Mouse (Mus musculus) left cerebral cortex, adult 9 months (tissue): ENCODE data around the gene Ifitm6.
"Not testable (repeated sequence)": the region's sequence is repeated elsewhere in the genome, so short reads cannot be mapped to it uniquely, and the experiment has no call there.

Experiments used
- DNase-seq, 2 experiments: peaks; one replicate each; pipeline ENCODE4 v3.0.0; 2022; ENCODE audit warnings: low spot score in 2 of 2

The Ifitm6 gene

GRCm38 (mm10) chr7:141017824-141018223, at the start of gene Ifitm6:
Gene Ifitm6, minus strand, starts transcription at chr7:141017924.
- DNase-seq, result not testable (repeated sequence)

DNA sequence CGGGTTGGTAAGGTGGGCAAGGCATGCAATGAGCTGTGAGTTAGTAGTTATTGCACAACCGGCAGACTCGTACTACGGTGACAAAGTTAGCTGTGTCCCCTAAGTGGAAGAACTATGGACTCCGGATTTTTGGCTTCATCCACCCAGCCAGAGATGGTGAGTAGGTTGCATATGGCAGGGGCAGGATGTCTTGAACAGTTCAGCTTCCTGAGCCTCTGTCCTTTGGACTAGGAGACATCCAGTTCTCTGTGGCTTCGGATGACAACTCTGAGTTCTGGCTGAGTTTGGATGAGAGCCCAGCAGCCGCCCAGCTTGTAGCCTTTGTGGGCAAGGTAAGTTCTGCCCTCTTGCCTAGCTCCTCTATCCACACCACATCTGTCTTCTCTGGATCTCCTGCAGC, 46.9 kb upstream of the Ifitm6 start:
- no peak for DNase-seq

- DNase-seq, result no peak
Observed at GRCm38 (mm10) chr7:141064175-141064574, 46.5 kb upstream of the Ifitm6 start.

- no peak for DNase-seq
Observed at GRCm38 (mm10) chr7:141063353-141063752, 45.6 kb upstream of the Ifitm6 start.

GRCm38 (mm10) chr7:141062525-141062924, 44.8 kb upstream of the Ifitm6 start:
- DNase-seq, result peak in 1 of 2 experiments; percentile 37

GRCm38 (mm10) chr7:141061269-141061692, 43.6 kb upstream of the Ifitm6 start:
- DNase-seq, result no peak

GRCm38 (mm10) chr7:141060426-141061242, 42.9 kb upstream of the Ifitm6 start, which contains the start of gene B4galnt4:
Gene B4galnt4, plus strand, starts transcription at chr7:141061104.
- peak; percentile 84 to 93 for DNase-seq

GRCm38 (mm10) chr7:141059929-141060328, 42.2 kb upstream of the Ifitm6 start:
- DNase-seq, result no peak

DNA sequence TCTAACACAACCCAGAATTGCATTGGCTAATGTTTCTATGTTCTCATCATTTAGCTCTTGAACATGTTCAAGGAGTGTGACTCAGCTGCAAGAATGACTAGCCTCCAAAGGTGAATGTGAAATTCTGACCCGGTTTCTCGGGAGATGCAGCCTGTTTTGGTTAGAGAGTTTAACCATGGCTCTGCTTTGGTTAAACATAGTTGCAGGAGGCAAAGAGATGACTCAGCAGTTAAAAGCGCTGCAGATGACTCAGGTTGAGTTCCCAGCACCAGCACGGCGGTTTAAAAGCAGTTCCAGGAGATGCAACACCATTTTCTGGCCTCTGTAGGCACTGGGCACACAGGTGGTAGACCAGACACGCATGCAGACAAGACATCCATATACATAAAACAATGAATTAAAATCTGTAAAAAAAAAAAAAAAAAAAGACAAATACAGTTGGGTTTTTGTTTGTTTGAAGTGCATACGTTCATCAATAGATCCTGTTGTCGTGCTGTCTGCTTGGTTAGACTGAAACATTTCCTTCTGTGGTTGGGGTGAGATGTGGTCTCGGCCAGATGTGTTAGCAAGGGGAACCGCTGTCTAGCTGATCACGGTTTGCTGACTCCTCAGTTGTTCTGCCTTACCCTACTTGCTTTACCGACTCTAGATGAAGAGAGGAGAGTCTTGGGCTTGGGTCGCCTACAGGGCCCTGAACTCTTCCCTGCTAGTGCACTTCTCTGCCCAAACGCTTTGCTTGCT, 41.0 kb upstream of the Ifitm6 start:
- DNase-seq, result no peak

DNA sequence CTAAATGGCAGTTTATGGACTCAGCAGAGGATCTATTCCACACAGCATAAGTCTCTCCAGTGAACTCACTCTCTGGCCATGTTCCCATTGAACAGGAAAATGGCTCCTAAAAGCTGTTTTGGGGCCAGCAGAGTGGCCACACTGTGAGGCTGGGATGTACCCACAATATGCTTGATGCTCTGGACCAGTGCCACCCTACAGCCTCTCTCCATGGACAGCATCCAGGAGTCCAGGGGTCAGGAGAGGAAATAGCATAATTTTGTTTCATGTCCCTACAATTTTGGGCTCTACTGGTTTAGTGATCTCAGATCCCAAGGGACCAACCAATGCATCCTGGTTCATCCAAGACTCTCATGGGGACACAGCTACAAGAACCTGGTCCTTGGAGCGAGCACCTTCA, 39.8 kb upstream of the Ifitm6 start:
- DNase-seq, result no peak

GRCm38 (mm10) chr7:141056976-141057375, 39.3 kb upstream of the Ifitm6 start:
- DNase-seq, result no peak

DNA sequence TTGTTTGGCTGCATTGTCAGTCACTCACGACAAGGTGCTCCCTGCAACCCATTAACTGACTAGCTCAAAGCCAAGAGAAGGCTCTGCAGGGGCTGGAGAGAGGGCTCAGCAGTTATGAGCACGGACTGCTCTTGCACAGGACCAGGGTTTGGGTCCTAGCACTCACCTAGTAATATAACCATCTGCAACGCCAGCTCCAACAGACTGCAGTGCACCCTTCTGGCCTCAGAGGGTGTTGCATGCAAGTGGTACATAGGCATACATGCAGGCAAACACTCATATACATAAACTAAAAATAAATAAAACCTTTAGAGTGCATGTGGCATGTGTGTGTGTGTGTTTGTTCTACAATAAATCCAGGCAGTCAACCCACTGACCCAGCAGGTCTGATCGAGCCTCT, 38.1 kb upstream of the Ifitm6 start:
- DNase-seq, result no peak

- no peak for DNase-seq
Observed at GRCm38 (mm10) chr7:141052421-141052820, 34.7 kb upstream of the Ifitm6 start.

DNA sequence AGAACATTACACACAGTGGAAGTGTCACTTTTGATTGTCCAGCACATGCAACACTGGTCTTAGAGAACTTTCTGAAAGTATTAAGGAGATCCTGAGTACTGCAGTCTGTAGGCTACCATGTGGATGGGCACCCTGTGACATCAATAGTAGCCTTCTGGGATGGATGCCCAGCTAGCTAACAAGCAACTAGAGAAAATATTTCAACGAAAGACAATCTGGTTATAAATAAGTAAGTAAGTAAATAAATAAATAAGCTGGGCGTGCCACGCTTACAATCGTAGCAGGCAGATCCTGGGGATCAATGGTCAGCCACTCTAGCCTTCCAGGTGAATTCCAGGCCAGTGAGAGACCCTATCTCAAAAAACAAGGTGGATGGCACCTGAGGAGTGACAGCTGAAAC, 34.3 kb upstream of the Ifitm6 start:
- no peak for DNase-seq

- no peak for DNase-seq
Observed at GRCm38 (mm10) chr7:141051060-141051685, 33.4 kb upstream of the Ifitm6 start.

DNA sequence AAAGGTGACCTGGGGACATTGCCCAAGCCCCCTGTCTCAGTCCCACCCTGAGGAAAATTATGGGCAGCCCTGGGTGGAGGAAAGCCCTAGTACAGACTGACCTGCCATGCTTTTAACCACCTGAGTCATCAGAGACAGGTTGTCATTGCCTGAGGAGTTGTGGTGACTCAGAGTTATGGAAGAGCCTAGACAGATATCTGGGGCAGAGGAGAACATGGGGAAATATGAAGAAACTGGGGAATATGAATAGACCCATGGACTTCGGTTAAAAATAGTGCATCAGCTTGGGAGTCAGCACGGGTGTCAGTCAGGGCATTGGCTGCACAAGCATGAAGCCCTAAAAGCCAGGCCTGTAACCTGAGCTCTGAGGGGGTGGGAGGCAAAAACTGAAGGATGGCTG, 31.6 kb upstream of the Ifitm6 start:
- no peak for DNase-seq

- DNase-seq, result peak in 1 of 2 experiments; percentile 90
Observed at GRCm38 (mm10) chr7:141048226-141049218, 30.8 kb upstream of the Ifitm6 start.

GRCm38 (mm10) chr7:141047581-141048225, 30.0 kb upstream of the Ifitm6 start:
- DNase-seq, result peak in 1 of 2 experiments; percentile 73

DNA sequence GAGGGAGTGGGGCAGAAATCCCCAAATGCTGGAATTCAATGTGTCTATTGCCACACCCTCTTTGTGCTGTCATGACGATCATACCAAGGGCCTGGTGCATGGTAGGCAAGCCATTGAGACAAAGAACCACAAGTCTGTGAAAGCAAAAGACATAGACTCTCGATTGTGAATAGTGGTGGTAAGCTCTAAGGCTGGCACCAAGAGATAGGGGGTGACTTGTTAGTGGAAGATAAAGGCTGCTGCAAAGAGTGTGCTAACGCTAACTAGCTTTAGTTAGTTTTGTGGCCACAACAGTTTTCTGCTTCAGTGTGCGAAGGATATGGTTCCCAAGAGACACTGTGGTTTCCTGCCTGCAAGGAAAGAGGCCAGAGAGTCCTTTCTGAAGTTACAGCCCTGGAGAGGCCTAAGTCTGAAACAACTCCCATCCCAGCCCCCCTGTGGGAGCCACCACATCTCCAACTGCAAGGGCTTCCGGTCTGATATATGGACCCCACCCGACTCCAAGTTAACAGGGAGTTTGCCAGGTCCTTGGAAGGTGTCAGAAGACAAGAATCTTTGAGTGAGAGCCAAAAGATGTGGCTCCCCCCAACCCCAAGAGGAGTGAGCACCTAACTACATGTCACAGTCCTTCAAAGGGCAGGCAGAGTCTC, 29.3 kb upstream of the Ifitm6 start:
- no peak for DNase-seq

GRCm38 (mm10) chr7:141042539-141042938, 24.8 kb upstream of the Ifitm6 start:
- no peak for DNase-seq
